Mouse (Mus musculus) ES-E14 (cell line): ENCODE measurements around the gene Rps21.

Experiments
- CHD2 ChIP-seq: IDR thresholded peaks from 2 replicates; pipeline ENCODE4 v1.6.1; 2014; ENCODE audit warnings: mild to moderate bottlenecking, low read depth, low read length, inconsistent platforms
- HCFC1 ChIP-seq: IDR thresholded peaks from 2 replicates; pipeline ENCODE4 v1.6.1; 2012; ENCODE audit warnings: low read length, inconsistent platforms, borderline replicate concordance; ENCODE audit not compliant: insufficient read depth
- MAFK ChIP-seq: IDR thresholded peaks from 2 replicates; pipeline ENCODE4 v1.6.1; 2014; ENCODE audit warnings: mild to moderate bottlenecking, low read depth, low read length, inconsistent platforms; ENCODE audit not compliant: insufficient read depth
- ZC3H11A ChIP-seq: IDR thresholded peaks from 2 replicates; pipeline ENCODE4 v1.6.1; 2012; ENCODE audit warnings: low read depth, mild to moderate bottlenecking, inconsistent platforms, low read length, borderline replicate concordance
- ZNF384 ChIP-seq: IDR thresholded peaks from 2 replicates; pipeline ENCODE4 v1.6.1; 2012; ENCODE audit warnings: low read depth, low read length, inconsistent platforms

DNA sequence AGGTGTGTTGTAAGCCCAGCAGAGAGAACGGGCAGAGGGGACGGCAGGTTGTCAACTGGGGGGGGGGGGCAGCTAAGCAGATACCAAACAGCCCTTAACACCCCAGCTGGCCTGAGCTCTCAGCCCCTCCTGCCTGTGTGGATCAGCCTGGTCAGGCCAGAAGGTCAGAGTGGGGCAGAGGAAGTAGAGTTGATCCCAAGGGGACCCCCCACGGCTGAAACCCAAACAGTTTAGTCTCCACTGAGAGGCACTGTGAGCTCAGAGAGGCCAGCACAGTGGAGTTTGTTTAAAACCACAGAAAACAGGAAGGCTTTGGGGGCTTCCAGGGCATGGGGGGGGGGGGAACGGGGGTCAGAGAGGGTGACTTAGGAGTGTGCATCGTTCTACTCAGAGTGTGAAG, 40.3 kb upstream of the Rps21 start:
- TF ChIP-seq ZC3H11A (no peak), CHD2 (no peak), MAFK (no peak), HCFC1 (no peak), ZNF384 (no peak)
